Mouse (Mus musculus) layer of hippocampus, postnatal 14 days (tissue): ENCODE results near the gene Mterf2. TPM values are rescaled to one million over a fixed set of nuclear protein-coding genes. Genes with fewer than 3 reads are reported as not detected.

Experiments
- DNase-seq, 2 experiments: peaks; one replicate each; pipeline ENCODE4 v3.0.0; 2021 to 2022; ENCODE audit warnings: low spot score in 2 of 2, mixed read lengths in 1 of 2
- long read RNA-seq, 2 experiments: library from polyadenylated mRNA; stranded (forward); transcript quantifications; one replicate each; pipeline ENCODE4 v2.0.0; 2021
- total RNA-seq, 2 experiments: library from RNA; stranded (reverse); gene quantifications; 2 replicates each; pipeline ENCODE4 v1.2.3; 2021

Gene Mterf2
- total RNA-seq = 10 to 100 TPM; 15.7 to 16.9 TPM
- long read RNA-seq, experiment 1, transcript Mterf2-201 (3 exons, 1,567 nt) = major isoform, 12 of 16 reads
- long read RNA-seq, experiment 1, partial matches to known transcripts = 0 of 16 reads
- long read RNA-seq, experiment 1, other reads (novel, unspliced or antisense) = 1 of 16 reads
- long read RNA-seq, experiment 2, transcript Mterf2-201 (3 exons, 1,567 nt) = major isoform, 15 of 23 reads
- long read RNA-seq, experiment 2, partial matches to known transcripts = 0 of 23 reads
- long read RNA-seq, experiment 2, other reads (novel, unspliced or antisense) = 3 of 23 reads

- peak; percentile 92 to 98 for DNase-seq
Observed at GRCm38 (mm10) chr10:85127395-85128287, at the start of gene Mterf2. TSS of gene Mterf2 (minus strand) at chr10:85128027.

GRCm38 (mm10) chr10:85176640-85177039 is 48.8 kb upstream of the Mterf2 start:
- DNase-seq = no peak

- no peak for DNase-seq
Observed at GRCm38 (mm10) chr10:85165306-85165705, 37.5 kb upstream of the Mterf2 start.

- no peak for DNase-seq
Observed at GRCm38 (mm10) chr10:85164791-85165190, 37.0 kb upstream of the Mterf2 start.

- DNase-seq = peak in 1 of 2 experiments; percentile 23
Observed at GRCm38 (mm10) chr10:85161745-85162351, 34.0 kb upstream of the Mterf2 start.

- no peak for DNase-seq
Observed at GRCm38 (mm10) chr10:85159989-85160619, 32.3 kb upstream of the Mterf2 start.

- DNase-seq = no peak
Observed at GRCm38 (mm10) chr10:85157451-85157850, 29.6 kb upstream of the Mterf2 start.

GRCm38 (mm10) chr10:85154195-85154594 is 26.4 kb upstream of the Mterf2 start:
- peak; percentile 39 to 64 for DNase-seq

- DNase-seq = no peak
Observed at GRCm38 (mm10) chr10:85149226-85149625, 21.4 kb upstream of the Mterf2 start.

GRCm38 (mm10) chr10:85146282-85146681 is 18.5 kb upstream of the Mterf2 start:
- DNase-seq = no peak

GRCm38 (mm10) chr10:85141465-85141864 is 13.6 kb upstream of the Mterf2 start:
- DNase-seq = no peak

- no peak for DNase-seq
Observed at GRCm38 (mm10) chr10:85136573-85136972, 8.7 kb upstream of the Mterf2 start.

- DNase-seq = no peak
Observed at GRCm38 (mm10) chr10:85128453-85128852, 626 bp upstream of the Mterf2 start.

- DNase-seq = no peak
Observed at GRCm38 (mm10) chr10:85125184-85125583, 2.6 kb downstream of the Mterf2 start.

GRCm38 (mm10) chr10:85114409-85114808 is 13.4 kb downstream of the Mterf2 start:
- DNase-seq = no peak

- DNase-seq = peak in 1 of 2 experiments; percentile 12
Observed at GRCm38 (mm10) chr10:85103085-85103885, 24.5 kb downstream of the Mterf2 start.

- peak; percentile 77 to 83 for DNase-seq
Observed at GRCm38 (mm10) chr10:85102247-85103084, 25.4 kb downstream of the Mterf2 start, which contains the start of the genes Fhl4 and Tmem263. TSS of gene Fhl4 (minus strand) at chr10:85102495. TSS of gene Tmem263 (plus strand) at chr10:85102627.

GRCm38 (mm10) chr10:85101841-85102240 is 26.0 kb downstream of the Mterf2 start:
- DNase-seq = peak in 1 of 2 experiments; percentile 15

- no peak for DNase-seq
Observed at GRCm38 (mm10) chr10:85071605-85072152, 56.1 kb downstream of the Mterf2 start.
